ENCODE assay signal across 8 mouse cellular contexts in genomic region chr11:117478271-117479006, GRCm38 (mm10). TPM values are rescaled to one million over a fixed set of nuclear protein-coding genes. Genes with fewer than 3 reads are reported as not detected.
DNase-seq lines count a peak whose midpoint lies in the region; ATAC-seq and TF ChIP-seq lines count a peak whose summit lies in the region.

No protein-coding gene starts in this region.

- H3K27me3 ChIP-seq in heart, embryonic 11.5 days (ENCODE audit: control insufficient read depth, insufficient read depth, low read length), result no peaks in the 10 kb centered on the region
- H3K27me3 ChIP-seq in limb, embryonic 14.5 days (ENCODE audit: control insufficient read depth, insufficient read depth, low read length), result no peaks in the 10 kb centered on the region

- no peak for ATAC-seq in heart, embryonic 11.5 days (replicated peaks; ENCODE audit: insufficient number of reproducible peaks, low FRiP score, low TSS enrichment)
- ATAC-seq in limb, embryonic 14.5 days (ENCODE audit: low FRiP score, low read depth), result no peak

- peaks cover 20% of the 10 kb centered on the region for H3K4me1 ChIP-seq in heart, embryonic 11.5 days (ENCODE audit: control insufficient read depth, insufficient read depth, low read length)
- peaks cover 31% of the 10 kb centered on the region for H3K4me1 ChIP-seq in limb, embryonic 14.5 days (ENCODE audit: control insufficient read depth, insufficient read depth, low read length)

- no peaks in the 10 kb centered on the region; the same call in 1 of the 2 replicates for H3K9me3 ChIP-seq in heart, embryonic 11.5 days (replicated peaks; ENCODE audit: control insufficient read depth, low read length)
- no peaks in the 10 kb centered on the region for H3K9me3 ChIP-seq in limb, embryonic 14.5 days (ENCODE audit: control insufficient read depth, low read length)

- H3K9ac ChIP-seq in heart, embryonic 11.5 days (ENCODE audit: low read depth, low read length), result no peak overlapping the region
- H3K9ac ChIP-seq in limb, embryonic 14.5 days (ENCODE audit: low read depth, low read length, severe bottlenecking), result no peak overlapping the region

- no peak overlapping the region for H3K27ac ChIP-seq in heart, embryonic 11.5 days (ENCODE audit: low read depth, low read length)
- H3K27ac ChIP-seq in gastrocnemius, adult 2 months, result peak overlapping the region; percentile 77
- H3K27ac ChIP-seq in limb, embryonic 14.5 days (replicated peaks; ENCODE audit: low read depth, low read length), result peak overlapping the region; percentile 90
- H3K27ac ChIP-seq in left cerebral cortex, adult 2 months, result no peak overlapping the region

- TF ChIP-seq CTCF in gastrocnemius, adult 2 months (IDR thresholded peaks at IDR 0.05), result no peak
- TF ChIP-seq CTCF in left cerebral cortex, adult 2 months (IDR thresholded peaks at IDR 0.05), result no peak

- no peak for TF ChIP-seq POLR2A in limb, embryonic 14.5 days (IDR thresholded peaks at IDR 0.05; ENCODE audit: borderline replicate concordance, extremely low read depth, insufficient read depth, insufficient read length)

- no peaks in the 10 kb centered on the region for H3K36me3 ChIP-seq in heart, embryonic 11.5 days (ENCODE audit: control insufficient read depth, insufficient read depth, low read length)
- no peaks in the 10 kb centered on the region for H3K36me3 ChIP-seq in limb, embryonic 14.5 days (ENCODE audit: control insufficient read depth, insufficient read depth, low read length)

- no peak overlapping the region for H3K4me3 ChIP-seq in heart, embryonic 11.5 days (ENCODE audit: low read depth, low read length)
- H3K4me3 ChIP-seq in gastrocnemius, adult 2 months, result no peak overlapping the region
- H3K4me3 ChIP-seq in limb, embryonic 14.5 days (replicated peaks; ENCODE audit: low read length), result no peak overlapping the region
- no peak overlapping the region for H3K4me3 ChIP-seq in left cerebral cortex, adult 2 months

- peak; percentile 27 to 41 for DNase-seq in heart, adult 18-20 months
- peak; percentile 67 for DNase-seq in cerebellum, adult 11-12 months
- DNase-seq in gastrocnemius, adult 2 months, result peak; percentile 64
- no peak for DNase-seq in limb, embryonic 14.5 days (ENCODE audit: low spot score)
- no peak for DNase-seq in left cerebral cortex, adult 2 months (ENCODE audit: extremely low spot score in 1 of 2, low spot score in 2 of 2)
- no peak for DNase-seq in ovary, postnatal 10 days (ENCODE audit: low spot score)
- no peak for DNase-seq in right cerebral cortex, adult 18-20 months

- H3K4me2 ChIP-seq in heart, embryonic 11.5 days, result no peak overlapping the region
- no peak overlapping the region for H3K4me2 ChIP-seq in limb, embryonic 14.5 days (replicated peaks; ENCODE audit: low read depth, low read length, severe bottlenecking)

- 71% methylated on average over 10 of the region's 10 CpGs for whole genome bisulfite sequencing in heart, embryonic 11.5 days (ENCODE audit: insufficient replicate concordance)
- WGBS in limb, embryonic 14.5 days, result 61% methylated on average over 10 of the region's 10 CpGs

- intact Hi-C loops in gastrocnemius, adult 2 months (cut with DNase I), result no loop called here
- intact Hi-C loops in left cerebral cortex, adult 2 months (cut with DNase I), result no loop called here

RNA-seq across cellular contexts. Expression of gene Gm11733, which starts 5.7 kb away (rescaled TPM):
- total RNA-seq in heart, adult 18-20 months (2021), result not detected
- 0.13 TPM in 1 of 2 replicates, not detected in the other for polyA plus RNA-seq in heart, embryonic 11.5 days (2014; fragmentation: Nextera tagmentation; extraction: Ambion mirVana)
- total RNA-seq in gastrocnemius, adult 2 months (2021), result not detected
- polyA plus RNA-seq in limb, embryonic 14.5 days (2012; rRNA removed), result not detected in 2 replicates
- polyA plus RNA-seq in limb, embryonic 14.5 days (2014; fragmentation: Nextera tagmentation; extraction: Ambion mirVana), result 0.08 TPM in 1 of 2 replicates, not detected in the other
- total RNA-seq in left cerebral cortex, adult 2 months (2021), result under 1 TPM in 1 of 2 experiments, not detected in 1; 0.18 TPM

Comparison
In these comparisons a context has a peak if more than half of its experiments do, and no peak if none do; other contexts are left out.
1. DNase-seq: peak in heart, adult 18-20 months (2 of 2), cerebellum, adult 11-12 months (single experiment) and gastrocnemius, adult 2 months (single experiment); none in limb, embryonic 14.5 days (single experiment), left cerebral cortex, adult 2 months (0 of 2), ovary, postnatal 10 days (single experiment) and right cerebral cortex, adult 18-20 months (single experiment).
2. H3K27ac ChIP-seq: peak in gastrocnemius, adult 2 months (single experiment) and limb, embryonic 14.5 days (single experiment); none in heart, embryonic 11.5 days (single experiment) and left cerebral cortex, adult 2 months (single experiment).